Mouse (Mus musculus) gastrocnemius, adult 18-20 months (tissue): ENCODE measurements around the gene Sim2. TPM values are rescaled to one million over a fixed set of nuclear protein-coding genes. Genes with fewer than 3 reads are reported as not detected.
A peak's percentile ranks its signal among the peaks of the same experiment; 100 is the strongest.

Experiments used
- DNase-seq: peaks from one replicate; pipeline ENCODE4 v3.0.0; 2021; ENCODE audit warnings: low spot score
- microRNA-seq: library from miRNA; unstranded; fragments of <30 nt; microRNA quantifications from one replicate; pipeline ENCODE4 v1.2.0, GENCODE M21; 2021
- total RNA-seq, 2 experiments: library from RNA; stranded (reverse); gene quantifications; 2 replicates each; pipeline ENCODE4 v1.2.3; 2021

The Sim2 gene
- total RNA-seq, 2 experiments from 2014 or later = 12.2 to 16.4 TPM

DNA sequence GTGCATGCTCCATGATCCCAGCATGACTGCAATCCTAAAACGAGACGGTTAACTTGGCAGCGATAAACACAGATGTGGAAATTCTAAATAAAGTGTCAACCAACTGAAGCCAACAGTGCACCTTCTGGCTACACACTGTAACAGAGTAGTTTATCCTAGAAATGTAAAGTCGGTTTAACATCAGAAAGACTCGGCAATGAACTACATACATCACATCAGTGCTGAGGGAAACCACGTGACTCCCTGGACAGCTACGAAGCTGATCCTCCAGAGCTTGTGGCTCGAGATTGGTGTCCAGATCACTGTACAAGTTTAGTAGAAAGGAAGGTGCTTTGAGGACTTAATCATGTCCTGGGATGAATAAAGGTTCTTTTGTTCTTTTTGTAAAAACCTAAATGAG is 73.1 kb downstream of the Sim2 start:
- DNase-seq = no peak

DNA sequence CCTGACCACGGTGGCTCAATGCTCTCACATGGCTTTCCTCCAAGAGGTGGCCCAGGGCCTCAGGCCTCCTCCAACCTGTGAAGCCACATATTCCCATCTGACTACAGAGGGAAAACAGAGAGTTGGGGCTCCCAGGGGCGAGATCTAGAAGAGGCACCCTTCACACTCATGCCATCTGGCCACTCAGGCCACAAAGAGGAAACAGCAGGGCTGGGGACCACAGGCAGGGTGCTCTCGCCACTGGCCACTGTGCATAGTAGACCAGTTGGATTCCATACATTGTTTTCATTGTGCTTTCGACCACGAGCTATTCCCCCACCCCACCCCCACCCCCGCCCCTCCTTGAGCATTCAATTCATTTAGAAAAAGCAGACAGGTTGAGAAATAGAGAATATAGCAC is 77.3 kb downstream of the Sim2 start:
- DNase-seq = no peak

DNA sequence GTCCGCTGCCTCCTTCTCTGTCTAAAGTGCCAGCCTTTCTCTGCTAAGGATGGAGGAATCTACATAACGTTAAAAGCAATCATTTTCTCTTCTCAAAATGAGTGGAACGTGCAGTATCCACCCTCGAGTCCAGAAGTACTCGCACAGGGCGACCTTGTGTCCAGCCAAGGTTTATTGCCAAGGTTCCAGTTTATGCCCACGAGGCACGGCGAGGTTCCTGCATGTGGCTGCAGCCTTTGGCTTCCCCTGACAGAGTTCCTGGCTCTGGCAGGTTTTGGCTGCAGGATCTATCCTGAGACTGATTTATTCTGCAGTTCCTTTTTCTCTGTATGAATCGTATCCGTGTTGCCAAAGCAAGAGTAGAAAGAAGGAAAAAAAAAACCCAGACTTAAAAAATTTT is 78.3 kb downstream of the Sim2 start:
- DNase-seq = peak; percentile 27

DNA sequence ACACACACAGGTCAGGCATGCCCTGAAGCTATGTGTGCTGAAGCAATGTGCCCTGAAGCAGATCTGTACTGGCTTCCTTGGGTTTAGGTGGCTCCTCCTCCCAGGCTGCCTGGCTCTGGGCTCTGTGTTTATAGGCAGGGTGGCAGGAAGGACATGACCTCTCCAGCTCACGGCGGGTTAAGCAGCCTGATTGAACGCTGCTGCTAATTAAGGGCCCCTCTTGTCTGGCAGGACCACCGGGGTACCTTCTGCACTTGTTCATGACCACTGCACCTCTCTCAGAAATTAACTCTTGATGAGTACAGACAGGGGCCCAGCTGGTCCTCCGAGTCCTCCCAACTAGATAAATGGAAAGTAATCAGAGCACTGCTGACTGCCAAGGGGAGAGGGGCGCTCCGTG is 79.5 kb downstream of the Sim2 start:
- no peak for DNase-seq

DNA sequence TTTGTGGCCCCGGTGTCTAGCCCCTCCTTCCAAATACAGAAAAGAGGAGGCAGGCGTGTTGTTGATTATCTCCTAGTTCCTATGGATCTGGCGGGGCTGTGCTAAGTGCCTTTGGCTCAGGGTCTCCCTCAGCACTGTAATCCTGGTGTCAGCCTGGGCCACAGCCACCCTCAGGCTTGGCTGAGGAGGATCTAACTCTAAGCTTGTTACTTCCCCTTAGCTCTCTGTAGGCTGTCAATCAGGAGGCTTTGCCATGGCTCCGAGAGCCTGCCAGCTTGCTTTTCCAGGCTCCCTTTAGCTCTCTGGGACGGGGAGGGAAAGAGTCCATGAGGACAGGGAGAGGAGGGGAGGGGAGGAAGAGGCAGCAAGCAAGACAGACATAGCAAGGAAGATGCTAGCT is 80.2 kb downstream of the Sim2 start:
- no peak for DNase-seq

DNA sequence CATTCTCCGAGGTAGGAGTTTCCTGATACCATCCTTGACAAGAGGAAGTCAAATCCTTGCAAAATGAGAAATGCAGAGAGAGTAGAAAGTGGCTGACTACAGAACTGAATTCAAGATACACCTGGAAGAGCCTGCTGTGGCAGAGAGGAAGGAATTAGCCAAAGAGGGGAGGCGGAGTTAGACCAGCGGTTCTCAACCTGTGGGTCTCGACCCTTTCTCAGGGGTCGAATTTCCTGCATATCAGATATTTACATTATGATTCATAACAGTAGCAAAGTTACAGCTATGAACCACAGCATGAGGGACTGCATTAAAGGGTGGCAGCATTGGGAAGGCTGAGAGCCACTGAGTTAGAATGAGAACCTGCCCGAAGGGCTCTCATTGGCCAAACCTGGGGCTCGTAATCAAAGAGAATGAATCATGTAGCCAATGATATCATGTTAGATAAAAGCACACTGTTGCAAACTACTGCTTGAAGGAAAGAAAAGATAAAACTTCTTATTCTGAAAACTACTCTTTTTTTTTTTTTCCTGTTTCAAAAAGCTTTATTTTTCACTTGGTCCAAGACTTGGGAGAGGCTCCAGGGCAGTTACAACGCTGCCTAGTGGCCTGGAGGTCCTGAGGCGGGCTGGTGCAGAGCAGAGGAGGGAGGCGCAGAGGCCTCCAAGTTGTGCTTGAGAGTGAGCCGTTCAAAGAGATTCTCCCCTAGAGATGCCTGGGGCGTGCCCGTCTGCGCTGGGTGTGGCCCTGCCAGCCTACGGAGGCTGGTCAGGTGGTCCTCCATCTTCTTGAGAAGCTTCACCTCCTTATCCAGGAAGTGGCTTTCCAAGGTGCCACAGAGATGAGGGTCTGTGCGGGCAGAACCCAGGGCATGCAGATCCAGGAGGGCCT is 84.2 kb downstream of the Sim2 start:
- no peak for DNase-seq

DNA sequence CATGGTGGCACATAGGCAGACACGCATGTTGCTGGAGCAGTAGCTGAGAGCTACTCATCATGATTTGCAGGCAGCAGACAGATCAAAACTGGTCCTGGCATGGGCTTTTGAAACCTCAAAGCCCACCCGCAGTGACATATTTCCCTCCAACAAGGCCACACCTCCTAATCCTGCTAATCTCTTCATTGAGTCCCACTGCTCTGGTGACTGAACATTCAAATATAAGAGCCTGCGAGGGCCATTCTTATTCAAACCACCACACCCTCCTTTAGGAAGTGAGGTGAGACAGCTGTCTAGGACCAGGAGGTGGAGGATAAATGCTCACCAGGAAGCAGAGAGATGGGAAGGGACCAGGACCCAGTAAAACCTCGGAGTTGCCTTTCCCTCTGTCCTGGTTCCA is 85.5 kb downstream of the Sim2 start:
- no peak for DNase-seq

DNA sequence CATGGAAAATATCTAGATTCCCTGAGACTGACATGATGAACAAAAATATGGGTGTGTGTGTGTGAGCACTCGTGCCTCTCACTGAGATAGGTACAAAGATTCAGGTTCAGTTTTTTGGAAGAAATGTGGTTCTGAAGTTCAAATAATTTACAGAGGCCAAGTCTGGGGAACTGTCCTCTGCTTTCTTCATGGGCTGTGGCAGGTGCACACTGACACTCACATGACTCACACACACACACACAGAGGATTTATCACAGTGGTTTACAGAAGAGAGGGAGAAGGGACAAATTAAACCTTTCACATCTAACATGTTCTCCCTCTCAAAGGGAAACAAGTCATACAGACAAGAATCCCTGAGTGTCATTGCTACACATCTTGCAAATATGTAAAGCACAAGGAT is 88.6 kb downstream of the Sim2 start:
- DNase-seq = no peak

DNA sequence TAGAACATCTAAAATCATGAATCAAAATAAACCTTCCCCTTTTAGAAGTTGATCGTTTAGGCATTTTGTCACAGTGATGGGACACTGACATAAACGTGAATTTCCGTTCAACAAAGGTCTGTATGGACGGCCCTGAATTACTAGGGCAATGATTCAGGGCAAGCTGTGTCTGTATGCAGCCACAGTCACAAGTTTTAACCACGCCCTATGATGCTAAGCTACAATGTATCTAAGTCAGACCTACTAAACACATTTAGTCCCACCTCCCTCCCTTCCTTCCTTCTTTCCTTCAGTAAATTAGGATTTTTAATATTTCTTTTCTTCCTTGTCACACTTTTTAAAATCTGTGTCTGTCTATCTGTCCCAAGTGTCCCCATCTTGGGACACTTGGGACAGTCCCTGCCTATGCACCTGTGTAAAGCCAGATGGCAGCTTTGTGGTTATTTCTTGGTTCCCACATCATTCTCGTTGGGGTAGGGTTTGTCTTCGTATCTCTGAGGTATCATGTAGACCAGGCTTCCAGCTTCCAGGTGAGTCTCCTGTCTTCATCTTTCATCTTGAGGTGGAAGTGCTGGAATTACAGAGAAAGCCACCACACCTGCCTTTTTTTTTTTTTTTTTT is 90.7 kb downstream of the Sim2 start:
- no peak for DNase-seq

Small RNA genes within 50 kb of the gene (microRNA-seq; reads per million reads assigned to microRNA genes)
- not detected for gene Gm23062

Other genes with a start within 250 kb of the Sim2 start
- under 1 TPM in 1 of 2 experiments, not detected in 1; 0.12 TPM for gene Chaf1b, start 201.0 kb upstream of the Sim2 start, total RNA-seq
- gene Cldn14, start 76.1 kb upstream of the Sim2 start, total RNA-seq = not detected
- gene Hlcs, start 228.6 kb downstream of the Sim2 start, total RNA-seq = 10 to 100 TPM in 1 of 2 experiments, 1 to 10 TPM in 1; 9.8 to 10.8 TPM
- gene Ripply3, start 243.5 kb downstream of the Sim2 start, total RNA-seq = 1 to 10 TPM in 1 of 2 experiments, under 1 TPM in 1; 0.43 to 1.4 TPM